Mouse (Mus musculus) forebrain, embryonic 10.5 days (tissue): ENCODE measurements around the gene Cuedc1. TPM values are rescaled to one million over a fixed set of nuclear protein-coding genes. Genes with fewer than 3 reads are reported as not detected.
A peak's percentile ranks its signal among the peaks of the same experiment; 100 is the strongest.

Experiments
- DNase-seq: peaks from one replicate; pipeline ENCODE4 v3.0.0-alpha.2; 2017; ENCODE audit warnings: low spot score; ENCODE audit errors: extremely low spot score
- H3K27ac ChIP-seq: fragments of 300-500 bp; sonication (generic); 2 replicates; pipeline ENCODE4 v1.5.1; 2016; ENCODE audit warnings: mild to moderate bottlenecking
- H3K27me3 ChIP-seq: fragments of 300-500 bp; sonication (generic); 2 replicates; pipeline ENCODE4 v1.6.1; 2016; ENCODE audit warnings: mild to moderate bottlenecking; ENCODE audit not compliant: poor library complexity, severe bottlenecking
- H3K36me3 ChIP-seq: fragments of 300-500 bp; sonication (generic); replicated peaks from 2 replicates; pipeline ENCODE4 v1.6.1; 2016; ENCODE audit warnings: mild to moderate bottlenecking, moderate library complexity
- H3K4me1 ChIP-seq: fragments of 300-500 bp; sonication (generic); 2 replicates; pipeline ENCODE4 v1.6.1; 2016
- H3K4me3 ChIP-seq: fragments of 300-500 bp; sonication (generic); 2 replicates; pipeline ENCODE4 v1.5.1; 2016; ENCODE audit warnings: mild to moderate bottlenecking, moderate library complexity
- H3K9me3 ChIP-seq: fragments of 300-500 bp; sonication (generic); 2 replicates; pipeline ENCODE4 v1.6.1; 2016; ENCODE audit warnings: mild to moderate bottlenecking, moderate library complexity
- WGBS: fragments of 180-500 bp; shearing (Covaris S2); methylation state at CpG from one replicate; pipeline ENCODE4 v1.1.7; 2016; 5-methylcytosine and 5-hydroxymethylcytosine counted together
- polyA plus RNA-seq: library from polyadenylated mRNA; unstranded; fragments of >200 nt; fragmentation: Nextera tagmentation; extraction: Ambion mirVana; gene quantifications from 2 replicates; pipeline ENCODE4 v1.2.1, GENCODE M21; 2016

Gene Cuedc1
- polyA plus RNA-seq, 1 experiment from 2014 or later: 24.9 TPM

- Histone ChIP-seq H3K27me3 (peaks cover 14% of the 10 kb centered on the region; the same call in 1 of the 2 replicates), H3K36me3 (peaks cover 14% of the 10 kb centered on the region), H3K27ac (peak overlapping the region; percentile 88), H3K4me1 (peaks cover 86% of the 10 kb centered on the region), H3K9me3 (no peaks in the 10 kb centered on the region), H3K4me3 (peak overlapping the region; percentile 53)
- peak; percentile 86 for DNase-seq
- WGBS: under 1% methylated on average over 19 of the region's 33 CpGs
These were observed 63.3 kb downstream of the Cuedc1 start for GRCm38 (mm10) chr11:88161051-88161581.

DNA sequence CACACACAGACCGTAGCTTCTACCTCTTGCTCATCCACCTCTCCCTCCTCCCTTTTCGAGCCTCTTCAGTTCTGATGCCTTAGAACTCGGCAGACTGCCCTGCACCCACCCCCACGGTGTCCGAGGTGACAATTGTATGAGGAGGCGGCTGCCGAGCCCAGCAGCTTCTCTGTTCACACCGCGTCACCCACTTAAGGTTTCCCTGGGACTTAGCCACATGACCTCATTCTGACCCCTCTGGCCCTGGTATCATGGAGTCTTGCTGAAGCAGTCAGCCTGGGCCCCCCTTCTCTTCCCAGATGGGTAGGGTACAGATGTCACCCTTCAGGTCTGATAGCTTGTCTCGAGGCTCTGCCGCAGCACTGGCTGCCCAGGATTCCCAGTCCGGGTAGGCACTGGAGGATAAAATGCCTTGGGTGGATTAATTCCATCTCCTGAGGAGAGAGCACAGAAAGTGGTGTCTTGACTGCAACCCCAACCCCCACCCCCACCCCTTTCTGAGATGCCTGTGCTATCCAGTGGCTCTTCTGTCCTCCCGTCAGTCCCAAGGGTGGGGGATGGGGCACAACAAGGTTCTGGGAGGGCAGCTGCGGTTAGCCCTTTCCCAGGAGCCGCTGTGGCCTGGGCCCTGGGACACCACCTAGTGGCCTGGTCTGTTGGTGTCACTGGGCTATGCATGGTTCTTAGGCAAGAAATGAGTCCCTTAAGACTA, 63.9 kb downstream of the Cuedc1 start:
- under 1% methylated on average over 15 of the region's 15 CpGs for WGBS
- peak overlapping the region; percentile 53 for H3K4me3 ChIP-seq

GRCm38 (mm10) chr11:88162740-88163139, 64.9 kb downstream of the Cuedc1 start:
- Histone ChIP-seq H3K4me1 (peaks cover 78% of the 10 kb centered on the region), H3K27ac (peak overlapping the region; percentile 56; the same call in 1 of the 2 replicates), H3K9me3 (no peaks in the 10 kb centered on the region), H3K27me3 (peaks cover 15% of the 10 kb centered on the region; the same call in 1 of the 2 replicates), H3K4me3 (no peak overlapping the region), H3K36me3 (peaks cover 8% of the 10 kb centered on the region; the same call in 1 of the 2 replicates)
- whole genome bisulfite sequencing: 62% methylated on average over 4 of the region's 4 CpGs
- no peak for DNase-seq

More for the DNA sequence above, 63.9 kb downstream of the Cuedc1 start:
- Histone ChIP-seq H3K27ac (peak overlapping the region; percentile 88), H3K27me3 (peaks cover 14% of the 10 kb centered on the region; the same call in 1 of the 2 replicates), H3K4me1 (peaks cover 83% of the 10 kb centered on the region), H3K9me3 (no peaks in the 10 kb centered on the region), H3K36me3 (peaks cover 16% of the 10 kb centered on the region)
- peak; percentile 88 for DNase-seq

DNA sequence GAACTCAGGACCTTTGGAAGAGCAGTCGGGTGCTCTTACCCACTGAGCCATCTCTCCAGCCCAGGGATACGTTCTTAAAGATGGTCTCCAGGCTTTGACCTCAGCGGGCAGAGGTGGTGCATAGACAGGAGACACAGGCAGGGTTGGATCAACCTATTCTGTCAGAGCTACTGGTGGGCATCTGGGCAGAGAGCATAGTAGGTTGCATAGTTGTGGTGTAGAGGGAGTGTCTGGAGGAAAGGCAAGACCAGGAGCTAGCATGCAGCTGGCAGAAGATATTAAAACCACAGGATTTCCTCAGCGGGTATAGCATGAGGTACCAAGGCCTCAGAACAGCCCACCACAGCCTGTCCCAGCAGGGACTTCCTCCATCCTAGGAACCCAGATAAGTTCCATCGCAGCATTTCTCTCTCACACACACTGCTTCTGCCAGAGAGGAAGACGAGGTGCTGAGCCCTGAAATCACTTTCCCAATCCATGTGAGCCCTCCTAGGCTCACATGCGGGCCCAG, 66.4 kb downstream of the Cuedc1 start:
- no peak for DNase-seq
- 87% methylated on average over 7 of the region's 7 CpGs for WGBS
- peaks cover 23% of the 10 kb centered on the region for H3K27me3 ChIP-seq
- peaks cover 83% of the 10 kb centered on the region for H3K4me1 ChIP-seq
- peak overlapping the region; percentile 77 for H3K27ac ChIP-seq
- H3K4me3 ChIP-seq: no peak overlapping the region
- H3K9me3 ChIP-seq: no peaks in the 10 kb centered on the region
- H3K36me3 ChIP-seq: 0 out of 2 replicates have a peak, but pooled peaks cover 8% of the 10 kb centered on the region

- Histone ChIP-seq H3K27me3 (peaks cover 23% of the 10 kb centered on the region), H3K4me3 (peak overlapping the region; percentile 8; the same call in 1 of the 2 replicates), H3K9me3 (no peaks in the 10 kb centered on the region), H3K4me1 (peaks cover 83% of the 10 kb centered on the region), H3K36me3 (peaks cover 13% of the 10 kb centered on the region; the same call in 1 of the 2 replicates), H3K27ac (peak overlapping the region; percentile 77)
- whole genome bisulfite sequencing: 49% methylated on average over 15 of the region's 15 CpGs
- DNase-seq: no peak
These were observed 67.0 kb downstream of the Cuedc1 start for GRCm38 (mm10) chr11:88164801-88165377.

DNA sequence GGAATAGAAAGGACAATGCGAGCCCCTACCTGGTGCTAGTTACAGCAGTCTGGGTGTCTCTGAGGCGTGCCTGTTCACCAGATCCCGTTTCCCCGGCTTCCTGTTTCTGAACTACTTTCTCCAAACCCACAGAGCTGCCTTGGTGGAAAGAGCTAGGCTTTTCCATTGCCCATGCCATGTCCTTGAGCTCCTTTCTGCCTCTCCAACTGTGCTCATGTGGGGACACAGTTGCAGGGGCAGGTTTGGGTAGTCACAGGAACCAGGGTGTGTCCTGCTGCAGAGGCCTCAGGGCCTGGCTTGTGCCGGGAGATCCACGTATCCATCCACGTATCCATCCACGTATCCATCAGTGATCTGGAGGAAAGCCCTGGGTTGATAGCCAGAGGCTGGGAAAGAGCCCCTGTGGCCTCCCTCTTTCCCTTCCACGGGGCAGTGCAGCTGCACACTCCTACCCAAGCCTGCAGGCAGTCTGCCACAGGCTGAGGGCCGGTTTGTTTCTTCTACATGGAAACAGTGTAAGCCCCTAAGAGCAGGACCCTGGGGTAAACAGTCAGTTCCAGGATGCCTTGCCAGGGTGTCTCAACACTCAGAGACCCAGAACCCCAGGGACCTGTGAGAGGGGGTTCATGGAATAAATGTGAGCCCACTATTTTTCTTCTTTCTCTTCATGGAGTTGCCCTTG, 68.0 kb downstream of the Cuedc1 start:
- H3K4me1 ChIP-seq: peaks cover 83% of the 10 kb centered on the region
- peaks cover 13% of the 10 kb centered on the region; the same call in 1 of the 2 replicates for H3K36me3 ChIP-seq

DNA sequence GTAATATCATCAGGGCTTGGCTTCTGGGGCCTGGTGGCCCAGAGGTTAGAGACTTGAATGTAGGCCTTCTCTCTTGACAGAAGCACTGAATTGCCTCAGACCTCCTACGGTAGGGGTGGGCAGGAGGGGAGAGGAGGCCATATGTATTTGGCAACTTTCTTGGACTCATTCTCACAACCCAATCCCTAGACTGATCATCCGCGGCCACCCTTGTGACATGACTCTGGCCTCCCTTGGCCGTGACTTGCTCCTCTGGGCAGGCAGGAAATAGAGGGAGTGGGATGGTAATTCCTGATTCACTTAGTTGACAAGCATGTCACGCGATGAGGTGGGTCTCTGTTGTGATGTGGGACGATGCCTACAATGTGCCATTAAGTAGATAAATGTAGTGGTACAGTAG, 68.6 kb downstream of the Cuedc1 start:
- peaks cover 39% of the 10 kb centered on the region for H3K27me3 ChIP-seq
- DNase-seq: no peak
- H3K36me3 ChIP-seq: peaks cover 19% of the 10 kb centered on the region; the same call in 1 of the 2 replicates
- no peaks in the 10 kb centered on the region for H3K9me3 ChIP-seq
- H3K4me1 ChIP-seq: peaks cover 83% of the 10 kb centered on the region
- 91% methylated on average over 7 of the region's 7 CpGs for WGBS
- peak overlapping the region; percentile 51; the same call in 1 of the 2 replicates for H3K27ac ChIP-seq
- no peak overlapping the region for H3K4me3 ChIP-seq

More for the DNA sequence above, 68.0 kb downstream of the Cuedc1 start:
- peaks cover 33% of the 10 kb centered on the region for H3K27me3 ChIP-seq
- no peaks in the 10 kb centered on the region for H3K9me3 ChIP-seq
- H3K4me3 ChIP-seq: no peak overlapping the region
- no peak for DNase-seq
- peak overlapping the region; percentile 51; the same call in 1 of the 2 replicates for H3K27ac ChIP-seq
- WGBS: 81% methylated on average over 10 of the region's 10 CpGs

DNA sequence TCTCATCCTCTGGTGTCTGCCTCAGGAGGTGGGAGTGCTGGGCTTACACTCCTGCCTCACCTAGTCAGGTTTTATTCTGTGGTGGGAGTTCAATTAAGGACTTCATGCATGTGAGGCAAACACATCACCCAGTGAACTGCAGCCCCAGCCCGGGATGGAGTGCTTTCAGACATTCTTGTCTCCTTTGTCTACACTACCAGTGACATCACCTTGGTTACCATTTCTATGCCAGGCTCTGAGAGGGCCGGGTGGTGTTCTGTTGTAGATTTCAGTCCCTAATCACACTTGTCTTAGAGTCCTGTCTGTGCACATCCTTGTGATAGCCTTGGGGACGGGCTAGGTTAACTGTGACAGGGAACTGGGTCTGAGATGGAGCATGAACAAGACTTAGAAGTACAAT, 70.8 kb downstream of the Cuedc1 start:
- H3K36me3 ChIP-seq: peaks cover 21% of the 10 kb centered on the region
- no peak for DNase-seq
- H3K4me1 ChIP-seq: peaks cover 84% of the 10 kb centered on the region
- no peak overlapping the region for H3K4me3 ChIP-seq
- 0 out of 2 replicates have a peak overlapping the region, but pooled peaks have one; percentile 6 for H3K27ac ChIP-seq
- peaks cover 44% of the 10 kb centered on the region for H3K27me3 ChIP-seq
- no peaks in the 10 kb centered on the region for H3K9me3 ChIP-seq
- 40% methylated on average over 3 of the region's 3 CpGs for whole genome bisulfite sequencing

DNA sequence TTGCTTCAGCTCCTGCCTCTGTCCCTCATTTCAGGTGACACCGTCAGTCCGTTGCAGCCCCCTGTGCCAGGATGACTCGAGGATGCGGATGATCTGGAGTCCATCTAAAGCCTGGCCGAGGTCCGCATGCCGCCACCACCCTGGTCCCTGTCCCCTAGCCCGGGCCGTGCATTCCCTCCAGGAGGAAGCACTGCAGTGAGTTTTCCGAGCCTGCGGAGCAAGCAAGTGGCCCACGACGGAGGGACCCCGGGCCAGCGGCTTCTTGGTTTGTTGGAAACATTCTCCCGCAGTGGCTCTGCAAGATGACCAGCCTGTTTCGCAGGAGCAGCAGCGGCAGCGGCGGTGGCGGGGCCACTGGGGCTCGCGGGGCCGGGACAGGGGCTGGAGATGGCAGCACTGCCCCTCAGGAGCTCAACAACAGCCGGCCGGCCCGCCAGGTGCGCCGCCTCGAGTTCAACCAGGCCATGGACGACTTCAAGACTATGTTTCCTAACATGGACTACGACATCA, 71.7 kb downstream of the Cuedc1 start:
- Histone ChIP-seq H3K36me3 (peaks cover 26% of the 10 kb centered on the region), H3K27me3 (peaks cover 44% of the 10 kb centered on the region), H3K27ac (peak overlapping the region; percentile 71), H3K9me3 (no peaks in the 10 kb centered on the region), H3K4me3 (peak overlapping the region; percentile 22), H3K4me1 (peaks cover 87% of the 10 kb centered on the region)
- no peak for DNase-seq
- WGBS: 13% methylated on average over 32 of the region's 32 CpGs

DNA sequence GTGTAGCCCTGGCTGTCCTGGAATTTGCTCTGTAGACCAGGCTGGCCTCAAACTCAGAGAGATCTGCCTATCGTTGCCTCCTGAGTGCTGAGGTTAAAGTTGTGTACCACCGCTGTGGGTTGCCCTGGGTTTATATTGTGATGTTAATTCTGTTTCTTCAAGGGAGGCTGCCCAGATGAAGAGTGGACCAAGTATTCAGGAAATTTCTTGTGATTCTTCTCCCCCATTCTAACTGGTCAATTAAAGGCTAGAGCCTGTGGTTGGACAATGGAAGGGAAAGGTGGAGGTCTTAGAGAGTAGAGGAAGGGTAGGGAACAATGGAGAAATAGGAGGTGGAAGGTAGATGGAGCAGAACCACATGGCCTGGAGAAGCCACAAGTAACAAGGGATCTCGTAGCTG, 72.7 kb downstream of the Cuedc1 start:
- Histone ChIP-seq H3K36me3 (peaks cover 28% of the 10 kb centered on the region), H3K4me1 (peaks cover 76% of the 10 kb centered on the region), H3K27ac (no peak overlapping the region), H3K4me3 (no peak overlapping the region), H3K9me3 (no peaks in the 10 kb centered on the region), H3K27me3 (peaks cover 44% of the 10 kb centered on the region)
- WGBS: 59% methylated on average over 3 of the region's 3 CpGs
- DNase-seq: no peak

DNA sequence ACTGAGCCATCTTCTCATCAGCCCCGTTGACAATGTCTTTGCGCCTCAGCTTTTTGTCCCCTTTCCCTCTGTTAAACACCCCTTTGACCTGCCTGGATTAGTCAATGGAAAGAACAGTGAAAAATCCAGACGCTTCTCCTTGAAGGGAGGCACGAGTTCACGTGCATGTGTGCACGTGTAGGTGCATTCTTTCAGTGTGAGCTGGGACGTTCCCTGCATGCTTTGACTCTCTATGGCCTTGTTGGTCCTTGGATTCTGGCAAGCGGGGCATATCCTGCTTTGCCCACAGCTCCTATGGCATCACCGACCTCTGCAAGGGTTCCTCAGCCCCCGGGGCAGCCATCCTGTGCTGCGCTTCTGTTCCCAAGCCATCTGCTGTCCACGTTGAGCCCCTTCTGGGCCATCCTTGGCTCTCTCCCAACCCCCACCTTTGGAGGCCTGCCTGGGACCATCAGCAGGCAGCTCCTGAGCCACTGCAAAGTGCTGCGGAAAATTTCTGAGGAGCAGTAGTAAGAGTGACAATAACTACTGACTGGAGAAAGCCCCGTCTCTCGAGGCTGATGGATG, 74.1 kb downstream of the Cuedc1 start:
- Histone ChIP-seq H3K4me3 (no peak overlapping the region), H3K27ac (peak overlapping the region; percentile 81), H3K4me1 (peaks cover 67% of the 10 kb centered on the region), H3K27me3 (peaks cover 44% of the 10 kb centered on the region), H3K9me3 (no peaks in the 10 kb centered on the region), H3K36me3 (peaks cover 30% of the 10 kb centered on the region)
- DNase-seq: no peak
- WGBS: 79% methylated on average over 15 of the region's 15 CpGs
